Mouse (Mus musculus) forebrain, embryonic 16.5 days (tissue): ENCODE measurements around the gene Exosc7. TPM values are rescaled to one million over a fixed set of nuclear protein-coding genes. Genes with fewer than 3 reads are reported as not detected.

ENCODE experiments used
- ATAC-seq: fragments of 200-750 bp; cut with Nextera tagmentation; 2 replicates; pipeline ENCODE4 v1.8.0; 2017; ENCODE audit warnings: mild to moderate bottlenecking, moderate library complexity
- H3K27ac ChIP-seq: fragments of 300-500 bp; sonication (generic); 2 replicates; pipeline ENCODE4 v1.5.1; 2014; ENCODE audit warnings: low read length, control low read depth
- H3K27me3 ChIP-seq: fragments of 300-500 bp; sonication (generic); replicated peaks from 2 replicates; pipeline ENCODE4 v1.6.1; 2014; ENCODE audit warnings: low read length; ENCODE audit not compliant: control insufficient read depth, insufficient read depth
- H3K36me3 ChIP-seq: fragments of 300-500 bp; sonication (generic); 2 replicates; pipeline ENCODE4 v1.6.1; 2014; ENCODE audit not compliant: control insufficient read depth, insufficient read depth
- H3K4me1 ChIP-seq: fragments of 300-500 bp; sonication (generic); replicated peaks from 2 replicates; pipeline ENCODE4 v1.6.1; 2014; ENCODE audit warnings: low read length; ENCODE audit not compliant: control insufficient read depth, insufficient read depth
- H3K4me2 ChIP-seq: fragments of 300-500 bp; sonication (generic); 2 replicates; pipeline ENCODE4 v1.6.1; 2014; ENCODE audit warnings: mild to moderate bottlenecking, low read length, control low read depth
- H3K4me3 ChIP-seq: fragments of 300-500 bp; sonication (generic); replicated peaks from 2 replicates; pipeline ENCODE4 v1.5.1; 2014; ENCODE audit warnings: mild to moderate bottlenecking, low read length, control low read depth
- H3K9ac ChIP-seq: fragments of 300-500 bp; sonication (generic); replicated peaks from 2 replicates; pipeline ENCODE4 v1.6.1; 2014; ENCODE audit warnings: low read depth, low read length, control low read depth
- H3K9me3 ChIP-seq: fragments of 300-500 bp; sonication (generic); 2 replicates; pipeline ENCODE4 v1.6.1; 2016; ENCODE audit warnings: low read length; ENCODE audit not compliant: control insufficient read depth
- WGBS: fragments of 180-500 bp; shearing (Covaris S2); extraction: QIAGEN DNeasy Blood & Tissue Kit; methylation state at CpG from one replicate; pipeline ENCODE4 v1.1.7; 2014; 5-methylcytosine and 5-hydroxymethylcytosine counted together
- polyA plus RNA-seq: library from polyadenylated mRNA; unstranded; fragments of >200 nt; fragmentation: Nextera tagmentation; extraction: Ambion mirVana; gene quantifications from 2 replicates; pipeline ENCODE4 v1.2.1, GENCODE M21; 2015

Exosc7 gene
- polyA plus RNA-seq, 1 experiment from 2014 or later, result 95.7 TPM

- Histone ChIP-seq H3K9me3 (no peaks in the 10 kb centered on the region), H3K4me2 (no peak overlapping the region), H3K36me3 (no peaks in the 10 kb centered on the region), H3K4me1 (no peaks in the 10 kb centered on the region), H3K27ac (no peak overlapping the region), H3K4me3 (no peak overlapping the region), H3K9ac (no peak overlapping the region), H3K27me3 (no peaks in the 10 kb centered on the region)
- no peak for ATAC-seq
- WGBS, result 97% methylated on average over 2 of the region's 2 CpGs
Observed at GRCm38 (mm10) chr9:123153121-123153520, 40.1 kb downstream of the Exosc7 start.

- WGBS, result 32% methylated on average over 30 of the region's 30 CpGs
Observed at GRCm38 (mm10) chr9:123156910-123157361, 43.9 kb downstream of the Exosc7 start.

GRCm38 (mm10) chr9:123157699-123158098 is 44.7 kb downstream of the Exosc7 start:
- H3K4me2 ChIP-seq, result no peak overlapping the region
- H3K4me1 ChIP-seq, result no peaks in the 10 kb centered on the region
- no peaks in the 10 kb centered on the region for H3K36me3 ChIP-seq
- no peak overlapping the region for H3K9ac ChIP-seq
- H3K27ac ChIP-seq, result no peak overlapping the region
- no peaks in the 10 kb centered on the region for H3K9me3 ChIP-seq
- no peak overlapping the region for H3K4me3 ChIP-seq
- no peaks in the 10 kb centered on the region for H3K27me3 ChIP-seq
- ATAC-seq, result peak; percentile 24; the same call in 1 of the 2 replicates

More at GRCm38 (mm10) chr9:123156910-123157361, 43.9 kb downstream of the Exosc7 start:
- H3K36me3 ChIP-seq, result no peaks in the 10 kb centered on the region
- H3K9me3 ChIP-seq, result no peaks in the 10 kb centered on the region
- H3K27ac ChIP-seq, result no peak overlapping the region
- H3K9ac ChIP-seq, result no peak overlapping the region
- ATAC-seq, result peak; percentile 80
- H3K4me1 ChIP-seq, result no peaks in the 10 kb centered on the region
- peak overlapping the region; percentile 9 for H3K4me3 ChIP-seq
- H3K4me2 ChIP-seq, result peak overlapping the region; percentile 30
- no peaks in the 10 kb centered on the region for H3K27me3 ChIP-seq

GRCm38 (mm10) chr9:123158125-123158836 is 45.3 kb downstream of the Exosc7 start:
- no peak for ATAC-seq
- H3K9ac ChIP-seq, result no peak overlapping the region

GRCm38 (mm10) chr9:123159330-123159729 is 46.3 kb downstream of the Exosc7 start:
- Histone ChIP-seq H3K27me3 (no peaks in the 10 kb centered on the region), H3K4me1 (no peaks in the 10 kb centered on the region), H3K4me2 (no peak overlapping the region), H3K9me3 (no peaks in the 10 kb centered on the region), H3K4me3 (no peak overlapping the region), H3K36me3 (no peaks in the 10 kb centered on the region), H3K27ac (no peak overlapping the region), H3K9ac (no peak overlapping the region)
- 63% methylated on average over 7 of the region's 7 CpGs for WGBS
- ATAC-seq, result no peak; the same call in 1 of the 2 replicates

More at GRCm38 (mm10) chr9:123158125-123158836, 45.3 kb downstream of the Exosc7 start:
- Histone ChIP-seq H3K27me3 (no peaks in the 10 kb centered on the region), H3K36me3 (no peaks in the 10 kb centered on the region), H3K4me2 (no peak overlapping the region), H3K9me3 (no peaks in the 10 kb centered on the region), H3K4me3 (no peak overlapping the region), H3K27ac (no peak overlapping the region), H3K4me1 (no peaks in the 10 kb centered on the region)
- 66% methylated on average over 8 of the region's 8 CpGs for WGBS

GRCm38 (mm10) chr9:123161792-123162191 is 48.8 kb downstream of the Exosc7 start:
- Histone ChIP-seq H3K9ac (no peak overlapping the region), H3K36me3 (no peaks in the 10 kb centered on the region), H3K27ac (no peak overlapping the region), H3K4me2 (no peak overlapping the region), H3K27me3 (no peaks in the 10 kb centered on the region), H3K4me3 (no peak overlapping the region), H3K9me3 (no peaks in the 10 kb centered on the region), H3K4me1 (no peaks in the 10 kb centered on the region)
- WGBS, result 72% methylated on average over 2 of the region's 2 CpGs
- no peak for ATAC-seq

- Histone ChIP-seq H3K27me3 (no peaks in the 10 kb centered on the region), H3K9ac (no peak overlapping the region), H3K36me3 (no peaks in the 10 kb centered on the region), H3K9me3 (no peaks in the 10 kb centered on the region), H3K27ac (no peak overlapping the region), H3K4me1 (no peaks in the 10 kb centered on the region), H3K4me3 (no peak overlapping the region), H3K4me2 (no peak overlapping the region)
- ATAC-seq, result no peak
- WGBS, result 90% methylated on average over 4 of the region's 4 CpGs
Observed at GRCm38 (mm10) chr9:123162985-123163694, 50.1 kb downstream of the Exosc7 start.

- ATAC-seq, result 0 out of 2 replicates have a peak, but pooled peaks have one; percentile 18
- Histone ChIP-seq H3K4me2 (no peak overlapping the region), H3K9me3 (no peaks in the 10 kb centered on the region), H3K36me3 (no peaks in the 10 kb centered on the region), H3K9ac (no peak overlapping the region), H3K4me3 (no peak overlapping the region), H3K27me3 (no peaks in the 10 kb centered on the region), H3K4me1 (no peaks in the 10 kb centered on the region), H3K27ac (no peak overlapping the region)
- 76% methylated on average over 3 of the region's 3 CpGs for WGBS
Observed at GRCm38 (mm10) chr9:123165781-123166443, 52.9 kb downstream of the Exosc7 start.

GRCm38 (mm10) chr9:123173760-123174159 is 60.7 kb downstream of the Exosc7 start:
- ATAC-seq, result no peak
- Histone ChIP-seq H3K36me3 (no peaks in the 10 kb centered on the region), H3K4me1 (no peaks in the 10 kb centered on the region), H3K27ac (no peak overlapping the region), H3K4me2 (no peak overlapping the region), H3K27me3 (no peaks in the 10 kb centered on the region), H3K9me3 (no peaks in the 10 kb centered on the region), H3K9ac (no peak overlapping the region), H3K4me3 (no peak overlapping the region)
- 87% methylated on average over 6 of the region's 6 CpGs for WGBS
